Mouse (Mus musculus): ENCODE data around the gene Hsd17b13.
"Not testable (repeated sequence)": the region's sequence is repeated elsewhere in the genome, so short reads cannot be mapped to it uniquely, and the experiment has no call there.

DNA sequence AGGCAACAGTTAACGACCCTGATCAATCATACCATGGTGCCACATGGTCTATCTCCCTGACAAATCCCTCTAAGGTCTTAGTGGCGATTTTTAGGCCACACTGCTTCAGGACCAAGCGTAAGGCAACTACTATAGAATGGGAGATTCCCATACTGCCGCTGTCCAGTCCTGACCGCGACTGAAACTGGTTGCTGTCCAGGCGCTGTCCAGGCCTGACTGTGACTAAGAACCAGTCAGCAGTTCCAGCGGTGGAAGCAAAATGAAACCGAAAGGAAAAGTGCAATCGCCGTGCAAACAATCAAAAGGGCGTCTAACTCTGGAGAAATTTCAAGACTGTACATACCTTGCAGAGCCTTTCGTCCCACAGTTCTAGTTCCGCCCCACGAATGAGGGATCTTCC is 27.1 kb downstream of the Hsd17b13 start:
- TF ChIP-seq CTCF, EP300 (IDR thresholded peaks at IDR 0.05): not testable (repeated sequence)
